10 mouse cellular contexts compared by ENCODE assay signal in the genomic region with DNA sequence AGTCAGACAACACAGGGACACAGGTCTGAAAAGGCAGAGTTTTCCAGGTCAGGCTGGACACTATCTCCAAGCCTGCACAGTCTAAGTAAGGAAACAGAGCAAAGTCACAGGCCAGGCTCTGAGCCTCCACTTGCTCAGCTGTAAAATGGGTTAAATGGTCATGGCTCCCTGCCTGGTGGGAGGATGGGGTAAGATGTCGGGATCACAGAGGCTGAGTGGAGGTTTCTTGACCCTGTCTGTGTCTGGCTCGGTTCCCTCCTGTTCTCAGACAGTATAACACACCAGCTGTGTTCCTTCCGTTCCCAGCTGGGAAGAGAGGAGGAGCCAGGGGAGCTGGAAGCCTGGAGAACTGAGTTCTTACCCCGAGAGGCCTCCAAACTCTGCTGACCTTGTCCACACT. TPM values are rescaled to one million over a fixed set of nuclear protein-coding genes. Genes with fewer than 3 reads are reported as not detected.
A peak's percentile ranks its signal among the peaks of the same experiment; 100 is the strongest.
DNase-seq lines count a peak whose midpoint lies in the region; ATAC-seq and TF ChIP-seq lines count a peak whose summit lies in the region.
"Had no signal": no experiment of that assay in that cellular context is flagged by ENCODE, and none has a peak within 500 bp of the region (broad histone marks: within the 10 kb centered on the region; RNA-seq: fewer than 3 reads in every experiment).

No protein-coding gene starts in this region.

- peak overlapping the region; percentile 65 for H3K27ac ChIP-seq in lung, embryonic 14.5 days (ENCODE audit: low read depth)
- H3K27ac ChIP-seq in hindbrain, embryonic 16.5 days (ENCODE audit: low read depth, low read length) = no peak overlapping the region
- H3K27ac ChIP-seq: forebrain, embryonic 12.5 days; liver, embryonic 14.5 days had no signal

- peak; percentile 89 for ATAC-seq in lung, embryonic 14.5 days (ENCODE audit: insufficient read depth)
- no peak for ATAC-seq in hindbrain, embryonic 16.5 days

- H3K9ac ChIP-seq in lung, embryonic 14.5 days = no peak overlapping the region
- no peak overlapping the region for H3K9ac ChIP-seq in hindbrain, embryonic 16.5 days (ENCODE audit: low read depth, low read length)
- H3K9ac ChIP-seq: forebrain, embryonic 12.5 days; liver, embryonic 14.5 days had no signal

- no peak overlapping the region for H3K4me3 ChIP-seq in lung, embryonic 14.5 days (ENCODE audit: low read depth, low read length)
- H3K4me3 ChIP-seq in hindbrain, embryonic 16.5 days (ENCODE audit: low read length) = no peak overlapping the region
- H3K4me3 ChIP-seq: forebrain, embryonic 12.5 days had no signal

- peaks cover 20% of the 10 kb centered on the region for H3K4me1 ChIP-seq in lung, embryonic 14.5 days (ENCODE audit: insufficient read depth)
- H3K4me1 ChIP-seq in hindbrain, embryonic 16.5 days (ENCODE audit: control insufficient read depth, insufficient read depth, low read depth, low read length) = peaks cover 3% of the 10 kb centered on the region

- no peak for TF ChIP-seq CTCF in lung, embryonic 14.5 days (IDR thresholded peaks at IDR 0.05; ENCODE audit: low read depth)

- H3K27me3 ChIP-seq in lung, embryonic 14.5 days (ENCODE audit: insufficient read depth, low read length) = no peaks in the 10 kb centered on the region
- H3K27me3 ChIP-seq in hindbrain, embryonic 16.5 days (replicated peaks; ENCODE audit: control insufficient read depth, insufficient read depth, low read length) = no peaks in the 10 kb centered on the region
- H3K27me3 ChIP-seq: forebrain, embryonic 12.5 days had no signal

- H3K36me3 ChIP-seq in lung, embryonic 14.5 days (ENCODE audit: insufficient read depth) = no peaks in the 10 kb centered on the region
- H3K36me3 ChIP-seq in hindbrain, embryonic 16.5 days (ENCODE audit: control insufficient read depth, insufficient read depth, low read length) = no peaks in the 10 kb centered on the region
- H3K36me3 ChIP-seq: forebrain, embryonic 12.5 days had no signal

- 24% methylated on average over 4 of the region's 4 CpGs for WGBS in lung, embryonic 14.5 days
- 54% methylated on average over 4 of the region's 4 CpGs for WGBS in hindbrain, embryonic 16.5 days

- no peak overlapping the region for H3K4me2 ChIP-seq in lung, embryonic 14.5 days
- H3K4me2 ChIP-seq in hindbrain, embryonic 16.5 days (ENCODE audit: low read length) = no peak overlapping the region
- H3K4me2 ChIP-seq: forebrain, embryonic 12.5 days had no signal

- DNase-seq in adrenal gland, adult 2 months = peak; percentile 38
- no peak for DNase-seq in adrenal gland, adult 18-20 months (ENCODE audit: low spot score in 2 of 2)
- peak; percentile 43 for DNase-seq in 3T3-L1 (ENCODE audit: low read depth, low spot score)
- peak; percentile 48 for DNase-seq in kidney, adult 11 months
- DNase-seq in lung, embryonic 14.5 days = peak; percentile 93
- no peak for DNase-seq in frontal cortex, postnatal 14 days (ENCODE audit: low spot score in 2 of 2)
- no peak for DNase-seq in thymus, postnatal 0 days (ENCODE audit: low spot score)

- H3K9me3 ChIP-seq in lung, embryonic 14.5 days (ENCODE audit: low read depth, low read length) = no peaks in the 10 kb centered on the region
- no peaks in the 10 kb centered on the region for H3K9me3 ChIP-seq in hindbrain, embryonic 16.5 days (ENCODE audit: control insufficient read depth, low read length)
- H3K9me3 ChIP-seq: forebrain, embryonic 12.5 days had no signal

RNA-seq across cellular contexts. Expression of a gene that starts 56.8 kb away (rescaled TPM):
- 10 to 100 TPM; 31.7 to 48.5 TPM for total RNA-seq in adrenal gland, adult 2 months (2021)
- 142 and 152 TPM in 2 replicates for polyA plus RNA-seq in adrenal gland, adult 2 months (2012; rRNA removed)
- total RNA-seq in adrenal gland, adult 18-20 months (2021) = 10 to 100 TPM; 23.2 to 35.2 TPM
- polyA plus RNA-seq in lung, embryonic 14.5 days (2014; fragmentation: Nextera tagmentation; extraction: Ambion mirVana) = 1.9 and 2.1 TPM in 2 replicates
- 1.9 and 2.2 TPM in 2 replicates for polyA plus RNA-seq in hindbrain, embryonic 16.5 days (2015; fragmentation: Nextera tagmentation; extraction: Ambion mirVana)
- polyA plus RNA-seq in thymus, postnatal 0 days (2015; fragmentation: Nextera tagmentation; extraction: Ambion mirVana) = 0.39 and 1.3 TPM in 2 replicates

Comparison
In these comparisons a context has a peak if more than half of its experiments do, and no peak if none do; other contexts are left out.
1. DNase-seq: peak in adrenal gland, adult 2 months (single experiment), 3T3-L1 (single experiment), kidney, adult 11 months (single experiment) and lung, embryonic 14.5 days (single experiment); none in adrenal gland, adult 18-20 months (0 of 2), frontal cortex, postnatal 14 days (0 of 2) and thymus, postnatal 0 days (single experiment).
2. RNA of a gene that starts 56.8 kb away (polyA plus RNA-seq): 142 to 152 TPM in adrenal gland, adult 2 months; 1.9 to 2.2 TPM in hindbrain, embryonic 16.5 days, 1.9 to 2.1 TPM in lung, embryonic 14.5 days and 0.39 to 1.3 TPM in thymus, postnatal 0 days; every median in the first group is over 10 times any median in the second.